Mouse (Mus musculus): Measurements from ENCODE around the gene Sec16a. TPM values are rescaled to one million over a fixed set of nuclear protein-coding genes. Genes with fewer than 3 reads are reported as not detected.

The Sec16a gene
- total RNA-seq, 2 experiments from 2014 or later = 38.2 to 45.5 TPM

DNA sequence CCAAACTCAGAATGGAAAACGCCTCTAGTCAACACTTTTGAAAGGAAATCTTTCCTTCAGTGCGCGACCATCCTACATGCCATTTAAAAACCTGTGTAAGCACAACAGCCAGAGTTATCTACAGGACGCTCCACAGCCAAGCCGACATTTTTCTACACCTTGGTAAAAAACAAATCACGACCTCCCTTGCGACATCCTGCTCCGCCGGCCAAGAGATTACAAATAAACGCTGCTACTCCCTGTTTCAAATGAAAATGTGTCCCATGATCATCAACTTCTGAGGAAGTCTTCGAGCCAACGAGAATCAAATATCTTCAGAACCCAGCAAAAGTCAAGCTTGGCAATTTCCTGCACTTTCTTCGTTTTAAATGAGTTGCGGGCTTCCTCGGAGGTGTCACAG lies 648 bp downstream of the Sec16a start:
- intact Hi-C loops (cut with DNase I) = no loop called here
- DNase-seq = peak in 1 of 2 experiments; percentile 31

GRCm38 (mm10) chr2:26443876-26444275 lies 1.1 kb downstream of the Sec16a start:
- DNase-seq = no peak
- intact Hi-C loops (cut with DNase I) = no loop called here

GRCm38 (mm10) chr2:26442843-26443242 lies 2.2 kb downstream of the Sec16a start:
- intact Hi-C loops (cut with DNase I) = no loop called here
- no peak for DNase-seq

GRCm38 (mm10) chr2:26441688-26442087 lies 3.3 kb downstream of the Sec16a start:
- intact Hi-C loops (cut with DNase I) = no loop called here
- DNase-seq = peak; percentile 38 to 57

- intact Hi-C loops (cut with DNase I) = no loop called here
- no peak for DNase-seq
Observed at GRCm38 (mm10) chr2:26441261-26441660, 3.8 kb downstream of the Sec16a start.

- no peak for DNase-seq
- intact Hi-C loops (cut with DNase I) = no loop called here
Observed at GRCm38 (mm10) chr2:26439671-26440070, 5.3 kb downstream of the Sec16a start.

- DNase-seq = no peak
- intact Hi-C loops (cut with DNase I) = no loop called here
Observed at GRCm38 (mm10) chr2:26438373-26438772, 6.6 kb downstream of the Sec16a start.

DNA sequence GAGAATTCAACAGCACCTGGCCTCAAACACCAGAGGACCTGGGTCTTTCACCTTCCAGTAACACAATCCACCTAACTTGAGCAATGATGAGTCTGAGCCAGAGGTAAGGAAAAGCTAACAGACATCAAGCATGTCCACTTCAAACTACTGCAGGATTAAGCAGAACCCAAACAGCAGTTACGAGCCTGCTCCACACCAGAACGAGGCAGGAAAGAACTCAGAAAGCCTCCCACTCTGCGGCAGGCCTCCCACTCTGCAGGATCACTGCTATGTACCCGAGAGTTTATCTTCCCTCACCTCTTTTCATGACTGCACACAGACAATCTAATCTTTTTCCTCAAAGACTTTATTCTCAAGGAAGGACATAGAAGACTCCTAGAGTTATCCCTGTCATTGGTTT lies 7.8 kb downstream of the Sec16a start:
- intact Hi-C loops (cut with DNase I) = no loop called here
- DNase-seq = no peak

- intact Hi-C loops (cut with DNase I) = no loop called here
Observed at GRCm38 (mm10) chr2:26434791-26435572, 10.0 kb downstream of the Sec16a start.

DNA sequence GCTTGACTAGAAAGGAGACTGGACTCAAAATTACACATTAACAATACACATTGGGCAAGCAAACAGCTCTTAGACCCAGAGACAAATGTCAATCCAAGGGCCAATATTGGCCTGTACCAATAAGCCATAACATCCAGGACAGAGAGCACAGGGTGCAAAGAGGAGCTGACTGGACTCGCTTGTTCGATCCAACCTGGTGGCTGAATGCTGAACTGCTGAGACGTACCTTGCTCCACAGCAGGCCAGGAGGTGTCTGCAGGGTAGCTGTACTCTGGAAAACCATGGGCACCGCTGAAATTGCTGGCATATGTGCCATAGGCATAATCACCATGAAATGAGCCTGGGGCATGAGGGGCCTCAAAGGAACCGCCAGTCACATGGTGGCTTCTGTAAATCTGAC lies 15.2 kb downstream of the Sec16a start:
- no peak for DNase-seq
- intact Hi-C loops (cut with DNase I) = no loop called here

More at GRCm38 (mm10) chr2:26434791-26435572, 10.0 kb downstream of the Sec16a start:
- DNase-seq = no peak

DNA sequence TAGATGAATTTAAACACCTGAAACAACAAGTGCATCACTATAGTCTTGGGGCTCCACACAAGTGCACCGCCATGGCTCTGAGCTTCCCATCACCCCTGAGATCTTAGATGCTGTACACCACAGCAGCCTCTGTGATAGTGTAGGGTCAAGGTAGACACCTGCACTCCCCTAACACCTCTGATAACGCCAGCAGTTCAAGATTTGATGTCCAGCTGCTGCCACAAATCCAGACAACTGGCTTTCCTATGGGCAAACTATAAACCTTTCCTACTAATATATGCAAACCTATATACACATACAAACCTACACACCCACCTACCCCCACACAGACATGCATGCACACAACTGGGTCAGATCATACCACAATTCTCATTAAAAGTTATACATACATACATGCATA lies 20.5 kb downstream of the Sec16a start:
- DNase-seq = no peak
- intact Hi-C loops (cut with DNase I) = no loop called here

- no peak for DNase-seq
- intact Hi-C loops (cut with DNase I) = no loop called here
Observed at GRCm38 (mm10) chr2:26423086-26423485, 21.9 kb downstream of the Sec16a start.

DNA sequence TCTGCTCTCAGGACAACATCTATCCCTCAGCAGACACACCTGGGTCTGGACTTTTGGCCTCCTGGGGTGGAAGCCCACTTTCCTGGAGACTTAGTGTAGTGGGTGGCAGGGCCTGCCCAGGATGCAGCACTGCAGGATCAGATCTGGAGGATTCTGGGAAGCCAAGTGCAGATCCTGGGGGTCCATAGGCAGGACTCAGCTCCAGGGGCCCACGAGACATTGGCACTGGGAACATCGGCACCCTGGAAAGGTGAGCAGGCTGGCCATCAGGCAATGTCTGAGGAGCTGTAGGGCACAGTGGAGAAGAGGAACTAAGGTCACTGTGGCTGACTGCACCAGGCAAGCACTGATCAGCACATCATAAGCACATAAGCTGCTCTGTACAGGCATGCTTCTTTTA lies 23.0 kb downstream of the Sec16a start:
- no peak for DNase-seq
- intact Hi-C loops (cut with DNase I) = no loop called here

- intact Hi-C loops (cut with DNase I) = no loop called here
- DNase-seq = no peak
Observed at GRCm38 (mm10) chr2:26418120-26418519, 26.9 kb downstream of the Sec16a start.

DNA sequence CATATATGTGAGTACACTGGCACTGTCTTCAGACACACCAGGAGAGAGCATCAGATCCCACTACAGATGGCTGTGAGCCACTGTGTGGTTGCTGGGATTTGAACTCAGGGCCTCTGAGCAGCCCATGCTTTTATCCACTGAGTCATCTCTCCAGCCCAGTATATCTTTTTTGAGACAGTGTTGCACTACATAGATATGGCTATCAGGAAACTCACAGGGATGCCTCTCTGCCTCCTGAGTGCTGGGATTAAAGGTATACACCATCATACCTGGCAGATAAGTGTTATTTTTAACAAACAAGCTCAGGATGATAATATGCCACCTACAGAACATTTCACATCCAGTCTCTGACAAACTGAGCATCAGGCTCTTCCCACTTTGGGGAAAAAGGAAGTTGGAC lies 27.9 kb downstream of the Sec16a start:
- no peak for DNase-seq
- intact Hi-C loops (cut with DNase I) = no loop called here

DNA sequence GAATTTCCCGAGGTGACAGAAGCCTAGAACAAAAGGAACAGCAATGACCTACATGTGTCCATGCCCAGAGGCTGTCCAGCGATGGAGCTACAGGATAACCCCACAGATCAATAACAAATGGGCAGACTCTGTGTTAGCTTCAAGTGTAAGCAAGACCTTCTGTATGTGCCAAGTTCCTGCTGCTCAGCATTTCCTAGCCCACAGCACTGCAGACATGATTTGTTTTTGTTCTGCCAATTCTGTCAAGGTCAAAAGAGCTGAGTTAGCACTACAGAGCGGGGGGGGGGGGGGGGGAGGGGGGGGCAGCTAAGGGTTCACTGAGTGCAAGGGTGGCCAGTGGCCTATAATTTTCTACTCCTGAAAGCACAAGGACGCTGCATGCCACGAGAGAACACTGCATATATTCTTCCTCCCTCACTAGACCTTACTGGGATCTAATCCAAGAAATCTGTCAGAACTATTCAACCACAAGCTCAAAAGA lies 34.0 kb downstream of the Sec16a start:
- DNase-seq = peak in 1 of 2 experiments; percentile 25
- intact Hi-C loops (cut with DNase I) = no loop called here

GRCm38 (mm10) chr2:26410091-26410490 lies 34.9 kb downstream of the Sec16a start:
- intact Hi-C loops (cut with DNase I) = no loop called here
- no peak for DNase-seq

GRCm38 (mm10) chr2:26409362-26409761 lies 35.7 kb downstream of the Sec16a start:
- no peak for DNase-seq
- intact Hi-C loops (cut with DNase I) = loop anchor here (2.0 to 5.0 kb wide), 2 partner anchors 57 to 82 kb away; partner anchors contain the start of gene Dnlz

DNA sequence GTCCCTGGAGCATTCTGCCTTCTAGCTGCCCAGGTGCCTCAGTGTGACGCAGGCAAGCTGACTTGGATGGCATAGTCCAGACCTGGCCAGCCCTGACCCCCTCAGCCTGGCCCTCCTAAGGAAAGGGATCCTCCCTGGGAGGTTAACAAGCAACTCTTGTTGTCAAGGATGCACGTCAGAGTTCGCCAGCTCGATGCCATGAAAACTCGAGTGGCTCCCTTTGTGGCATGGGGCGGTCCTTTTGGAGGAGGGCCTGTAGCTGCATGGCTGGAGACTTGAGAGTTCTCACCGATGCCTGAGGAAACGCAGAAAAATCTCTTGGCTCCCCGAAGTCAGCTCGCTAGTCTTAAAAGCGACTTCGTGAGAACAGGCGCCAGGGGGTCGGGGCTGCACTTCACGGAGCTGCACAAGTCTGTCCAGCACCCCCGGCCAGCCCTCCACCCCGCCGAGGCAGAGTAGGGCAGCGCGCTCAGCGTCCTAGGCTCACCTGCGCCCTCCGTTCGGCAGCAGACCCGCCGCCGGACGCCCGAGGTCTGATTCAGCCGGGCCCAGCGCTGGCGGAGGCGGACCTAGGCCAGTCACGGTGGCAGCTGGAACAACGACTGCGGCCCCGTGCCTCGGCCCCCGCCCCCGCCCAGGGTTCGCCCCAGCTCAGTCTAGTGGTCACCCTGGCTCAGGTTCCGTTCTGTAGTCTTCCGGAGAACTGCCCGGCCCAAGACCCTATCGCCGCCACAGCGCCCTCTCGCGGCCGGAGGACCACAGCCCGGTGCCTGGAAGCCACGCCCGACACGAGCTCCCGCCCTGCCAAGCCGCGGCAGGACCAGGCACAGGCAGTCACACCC lies 36.3 kb downstream of the Sec16a start, which contains the start of gene Inpp5e:
Gene Inpp5e (minus strand): TSS at position 689 of the 842 bp plus-strand sequence.
- DNase-seq = peak; percentile 99
- intact Hi-C loops (cut with DNase I) = loop anchor here (2.0 to 5.0 kb wide), 2 partner anchors 56 to 81 kb away; partner anchors contain the start of gene Dnlz

- intact Hi-C loops (cut with DNase I) = no loop called here
Observed at GRCm38 (mm10) chr2:26403306-26403705, 41.7 kb downstream of the Sec16a start.

GRCm38 (mm10) chr2:26402265-26402664 lies 42.8 kb downstream of the Sec16a start:
- DNase-seq = no peak
- intact Hi-C loops (cut with DNase I) = no loop called here

More at GRCm38 (mm10) chr2:26403306-26403705, 41.7 kb downstream of the Sec16a start:
- no peak for DNase-seq
